Mouse (Mus musculus): Measurements from ENCODE around the gene Rer1.
A peak's percentile ranks its signal among the peaks of the same experiment; 100 is the strongest.

Gene Rer1

GRCm38 (mm10) chr4:155086108-155087024 is at the start of gene Rer1, which contains the start of gene Morn1:
Rer1 (minus strand) TSS chr4:155086382.
Morn1 (plus strand) TSS chr4:155086577.
- DNase-seq (ENCODE audit: low read depth, low spot score) = peak; percentile 100

DNA sequence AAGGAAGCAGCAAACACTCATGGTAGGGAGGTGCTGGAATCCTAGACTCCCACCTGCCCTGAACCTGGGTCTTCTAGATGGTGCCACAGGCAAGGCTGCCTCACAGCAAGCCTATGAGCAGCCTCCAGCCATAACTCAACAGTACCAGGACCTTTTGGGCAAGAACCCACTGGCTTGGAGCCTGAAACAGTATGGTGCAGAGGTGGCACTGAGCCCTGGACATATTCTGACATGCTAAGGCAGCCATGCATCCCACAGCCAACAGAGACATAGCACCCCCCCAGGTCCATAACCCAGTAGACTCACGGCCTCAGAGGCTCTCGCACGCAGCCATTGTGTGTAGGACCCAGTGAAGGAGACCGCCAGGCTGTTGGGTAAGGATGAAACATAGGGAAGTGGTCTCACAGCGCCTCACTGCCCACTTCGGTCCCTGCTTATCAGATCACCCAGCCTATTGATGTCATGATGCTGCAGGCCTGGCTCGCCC is 48.5 kb upstream of the Rer1 start:
- DNase-seq (ENCODE audit: low read depth, low spot score) = no peak

DNA sequence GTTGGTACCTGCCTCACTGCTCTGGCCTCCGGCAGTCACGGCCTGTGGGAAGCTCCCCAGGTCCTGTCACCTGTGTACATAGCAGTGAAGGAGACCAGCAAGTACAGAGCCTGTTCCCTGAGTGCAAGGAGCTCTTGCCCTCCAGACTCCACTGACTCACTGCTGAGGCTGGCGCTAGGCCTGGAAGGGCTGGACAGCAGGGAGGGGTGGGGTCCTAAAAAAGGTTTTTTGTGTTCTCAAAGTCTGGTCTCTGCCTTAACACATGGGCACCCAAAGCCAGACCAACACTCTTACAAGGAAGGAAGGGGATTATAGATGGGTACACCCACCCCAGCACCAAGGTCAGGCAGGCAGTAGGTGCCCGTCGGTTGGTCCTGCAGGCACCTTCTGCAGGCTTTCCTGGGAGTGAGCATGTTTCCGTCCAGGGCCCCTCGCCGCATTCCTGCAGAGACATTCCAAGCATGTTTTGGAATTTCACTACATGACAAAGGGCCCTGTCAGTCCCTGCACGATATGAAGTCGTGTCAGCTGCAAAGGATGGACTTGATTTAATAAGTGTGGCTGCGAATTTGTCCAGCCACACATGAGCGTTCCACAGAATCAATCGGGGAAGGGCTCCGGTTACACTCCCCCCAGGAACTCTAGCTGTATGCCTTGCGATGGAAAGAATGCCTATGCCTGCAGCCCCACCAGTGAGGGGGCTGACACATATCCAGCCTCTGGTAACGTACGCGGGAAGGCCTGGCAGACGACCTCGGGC is 47.7 kb upstream of the Rer1 start:
- peak; percentile 86 for DNase-seq (ENCODE audit: low read depth, low spot score)

GRCm38 (mm10) chr4:155133188-155133587 is 47.0 kb upstream of the Rer1 start:
- DNase-seq (ENCODE audit: low read depth, low spot score) = no peak

DNA sequence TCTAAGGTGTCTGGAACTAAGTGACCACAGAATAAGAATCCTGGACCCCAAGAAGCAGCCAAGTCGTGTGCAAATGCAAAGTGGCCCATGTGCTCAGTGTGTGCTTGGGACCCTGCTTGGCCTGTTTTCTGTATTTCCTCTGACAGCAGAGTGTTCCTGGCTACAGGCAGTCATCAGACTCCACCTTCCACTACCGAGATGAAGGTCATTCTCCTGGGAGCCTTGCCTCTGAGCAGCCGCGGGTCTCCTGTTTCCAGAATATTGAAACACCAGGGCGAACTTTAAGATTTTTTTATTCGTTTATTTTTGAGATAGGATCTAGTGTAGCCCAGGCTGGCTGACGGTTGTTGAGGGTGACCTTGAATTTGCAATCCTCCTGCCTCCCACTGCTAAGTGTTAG is 44.4 kb upstream of the Rer1 start:
- DNase-seq (ENCODE audit: low read depth, low spot score) = no peak

DNA sequence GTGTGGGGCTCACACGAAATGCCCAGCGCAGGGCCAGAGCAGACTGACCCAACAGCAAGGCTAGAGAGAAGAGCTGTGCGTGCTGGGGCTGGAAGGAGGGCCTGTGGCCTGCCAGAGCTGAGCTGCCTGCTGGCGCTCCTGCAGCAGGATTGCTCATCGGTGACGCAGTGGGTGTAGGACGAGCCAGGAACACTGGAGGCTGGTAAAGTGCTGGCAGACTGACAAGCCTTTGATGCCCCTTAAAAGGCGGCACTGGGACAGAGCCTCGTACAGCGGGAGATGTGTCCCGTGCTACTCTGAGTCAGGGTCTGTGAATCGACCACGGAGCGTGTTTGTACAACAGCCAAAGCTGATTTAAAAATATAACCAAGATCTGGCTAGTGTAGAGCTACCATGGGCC is 43.8 kb upstream of the Rer1 start:
- no peak for DNase-seq (ENCODE audit: low read depth, low spot score)

DNA sequence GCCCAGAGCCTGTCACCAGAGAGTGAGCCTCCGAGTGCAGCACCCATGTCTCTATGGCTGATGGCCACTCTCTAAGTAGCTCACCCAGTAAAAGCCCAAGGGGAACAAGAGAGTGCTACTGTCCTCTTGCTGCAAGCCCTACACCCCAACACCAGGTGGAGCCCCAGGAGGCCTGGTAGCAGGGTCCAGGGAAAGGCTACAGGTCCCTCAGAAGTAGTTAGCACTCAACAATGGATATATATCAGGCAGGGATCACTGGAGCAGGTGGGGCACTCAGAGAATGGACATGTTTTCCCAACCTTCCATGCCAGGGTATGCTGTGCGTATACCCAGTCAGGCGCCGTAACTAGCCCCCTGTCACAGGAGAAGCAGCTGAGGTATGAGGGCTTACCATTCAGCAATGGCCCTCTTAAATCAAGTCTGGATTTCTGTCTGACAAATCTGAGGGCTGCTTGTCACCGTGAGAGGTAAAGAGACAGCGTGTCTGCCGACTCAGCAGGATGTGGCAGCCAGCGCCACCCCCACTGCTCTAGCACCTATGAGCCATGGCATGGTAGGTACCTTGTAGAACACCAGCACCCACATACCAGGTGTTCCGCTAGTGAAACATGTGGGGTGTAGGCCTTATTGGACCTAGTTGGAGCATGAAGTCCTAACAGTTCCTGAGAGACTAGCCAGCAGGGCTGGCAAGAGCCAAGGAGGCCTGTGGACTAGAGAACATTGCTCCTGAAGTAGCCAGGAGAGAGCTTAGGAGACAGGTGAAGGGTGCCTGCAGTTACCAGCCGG is 43.1 kb upstream of the Rer1 start:
- DNase-seq (ENCODE audit: low read depth, low spot score) = no peak

GRCm38 (mm10) chr4:155128411-155128810 is 42.2 kb upstream of the Rer1 start:
- DNase-seq (ENCODE audit: low read depth, low spot score) = no peak

DNA sequence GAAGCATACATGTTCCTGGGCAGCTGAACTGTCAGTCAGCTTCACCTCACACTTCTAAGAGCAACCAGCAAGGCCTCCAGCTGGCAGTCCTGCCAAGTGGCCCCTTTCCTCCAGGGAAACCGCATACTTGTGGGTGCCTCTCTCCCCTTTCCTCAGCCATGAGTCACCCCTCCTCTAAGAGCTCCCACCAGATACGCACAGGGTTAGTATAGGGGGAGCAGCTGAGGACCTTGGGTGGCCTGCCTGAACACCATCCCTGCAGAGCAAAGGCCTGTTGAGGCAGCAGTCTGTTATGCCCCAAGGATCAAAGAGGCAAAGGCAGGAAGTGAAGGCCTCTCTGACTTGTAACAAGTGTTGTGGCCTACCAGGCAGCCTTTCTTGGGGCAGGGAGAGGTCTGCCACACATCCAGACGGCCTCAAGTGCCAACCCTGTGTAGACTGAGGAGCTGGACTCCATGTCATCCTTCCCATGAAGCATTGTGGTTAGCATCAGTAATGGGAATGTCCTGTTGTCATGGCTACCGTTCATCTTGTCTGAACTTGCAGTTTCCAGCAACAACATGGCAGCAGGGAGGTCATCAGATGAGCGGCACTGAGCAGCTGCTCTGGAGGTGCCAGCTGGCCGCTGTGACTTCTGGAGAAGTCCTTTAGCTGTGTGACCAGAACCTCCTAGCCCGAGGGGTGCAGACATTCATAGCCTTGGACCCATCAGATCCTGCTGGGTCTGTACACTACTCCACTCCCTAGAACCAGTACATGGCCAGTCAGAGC is 40.6 kb upstream of the Rer1 start:
- no peak for DNase-seq (ENCODE audit: low read depth, low spot score)

DNA sequence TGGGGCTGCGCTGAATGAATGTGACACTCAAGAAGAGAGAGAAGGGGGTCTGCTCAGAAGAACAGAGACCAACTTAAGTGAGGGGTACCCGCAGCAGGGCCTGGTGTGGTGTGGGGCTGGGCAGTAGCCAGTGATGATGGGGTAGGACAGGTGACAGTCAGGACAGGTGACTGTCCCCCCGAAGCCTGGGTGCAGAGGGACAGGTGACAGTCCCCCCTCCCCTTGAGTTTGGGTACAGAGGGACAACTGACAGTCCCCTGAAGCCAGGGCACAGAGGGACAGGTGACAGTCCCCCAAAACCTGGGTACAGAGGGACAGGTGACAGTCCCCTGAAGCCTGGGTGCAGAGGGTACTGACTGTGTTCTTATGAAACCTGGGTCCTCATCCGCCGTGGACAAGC is 40.0 kb upstream of the Rer1 start:
- DNase-seq (ENCODE audit: low read depth, low spot score) = no peak

- no peak for DNase-seq (ENCODE audit: low read depth, low spot score)
Measured at GRCm38 (mm10) chr4:155125310-155125709, 39.1 kb upstream of the Rer1 start.

DNA sequence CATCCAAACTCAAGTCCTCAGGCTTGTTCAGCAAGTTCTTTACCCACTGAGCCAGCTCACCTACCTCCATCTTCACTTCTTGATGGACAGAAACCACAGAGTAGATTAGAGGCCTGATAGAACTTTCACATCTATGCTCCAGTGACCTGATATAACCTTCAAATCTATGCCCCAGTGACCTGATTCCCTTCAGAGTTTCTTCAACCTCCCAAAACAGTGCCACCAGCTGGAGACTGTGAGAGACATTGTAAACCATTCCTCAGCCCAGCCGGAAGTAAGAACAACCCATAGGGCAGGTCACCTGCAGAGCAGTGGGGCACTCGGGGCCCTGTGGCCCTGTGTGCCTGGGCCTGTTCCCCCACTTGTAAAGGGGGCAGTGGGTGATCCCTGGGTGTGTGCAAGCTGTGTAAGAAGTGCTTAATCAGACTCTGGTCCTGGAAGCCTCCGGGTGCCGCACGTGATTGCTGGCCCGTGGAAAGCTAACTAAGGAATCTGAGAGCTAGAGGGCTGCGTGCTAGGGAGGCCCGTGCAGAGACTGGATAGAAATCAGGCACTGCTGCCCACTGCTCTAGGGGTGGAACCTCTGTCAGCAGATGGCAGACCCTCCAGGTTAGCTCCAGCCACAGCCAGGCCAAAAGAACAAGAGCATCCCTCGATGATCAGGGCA is 37.8 kb upstream of the Rer1 start:
- DNase-seq (ENCODE audit: low read depth, low spot score) = no peak

- peak; percentile 78 for DNase-seq (ENCODE audit: low read depth, low spot score)
Measured at GRCm38 (mm10) chr4:155122444-155123040, 36.4 kb upstream of the Rer1 start.

GRCm38 (mm10) chr4:155121915-155122443 is 35.8 kb upstream of the Rer1 start:
- no peak for DNase-seq (ENCODE audit: low read depth, low spot score)

DNA sequence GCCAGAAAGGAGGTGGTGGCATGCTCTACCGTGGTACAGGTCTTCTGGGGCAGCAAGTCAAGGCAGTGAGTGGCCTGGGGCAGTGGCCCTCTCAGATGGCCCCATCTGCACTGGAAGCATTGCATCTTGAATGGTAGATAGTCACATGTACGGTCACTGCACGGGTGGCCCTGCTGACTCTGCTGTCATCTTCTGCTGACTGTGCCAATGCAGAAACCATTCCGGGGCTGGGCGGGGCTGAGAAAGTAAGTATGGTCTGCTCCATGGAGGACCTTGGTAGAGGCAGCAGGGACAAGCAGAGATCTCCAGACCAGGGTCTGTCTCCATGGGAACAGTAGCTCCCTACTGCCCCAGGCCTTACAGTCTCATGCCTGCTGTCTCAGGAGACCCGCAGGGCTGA is 35.0 kb upstream of the Rer1 start:
- no peak for DNase-seq (ENCODE audit: low read depth, low spot score)

- DNase-seq (ENCODE audit: low read depth, low spot score) = no peak
Measured at GRCm38 (mm10) chr4:155120583-155120982, 34.4 kb upstream of the Rer1 start.

GRCm38 (mm10) chr4:155120038-155120437 is 33.9 kb upstream of the Rer1 start:
- no peak for DNase-seq (ENCODE audit: low read depth, low spot score)

DNA sequence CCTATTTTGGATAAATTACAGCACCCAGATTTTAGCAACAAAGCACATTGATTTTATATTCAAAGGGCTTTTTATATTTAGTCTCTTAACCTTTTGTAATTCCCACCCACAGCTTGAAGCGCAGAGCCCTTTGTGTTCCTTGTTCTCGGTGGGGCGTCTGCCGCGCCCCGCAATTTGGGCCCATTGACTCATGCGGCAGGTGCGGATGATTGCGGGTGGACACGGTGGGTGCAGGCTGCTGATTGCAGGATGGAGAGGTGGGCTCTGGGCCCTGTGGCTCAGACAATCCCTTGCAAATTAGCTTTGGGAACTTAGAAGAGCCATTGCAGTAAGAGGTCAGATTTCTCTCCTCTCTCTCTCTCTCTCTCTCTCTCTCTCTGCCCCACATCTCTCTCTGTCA is 32.1 kb upstream of the Rer1 start:
- DNase-seq (ENCODE audit: low read depth, low spot score) = no peak

DNA sequence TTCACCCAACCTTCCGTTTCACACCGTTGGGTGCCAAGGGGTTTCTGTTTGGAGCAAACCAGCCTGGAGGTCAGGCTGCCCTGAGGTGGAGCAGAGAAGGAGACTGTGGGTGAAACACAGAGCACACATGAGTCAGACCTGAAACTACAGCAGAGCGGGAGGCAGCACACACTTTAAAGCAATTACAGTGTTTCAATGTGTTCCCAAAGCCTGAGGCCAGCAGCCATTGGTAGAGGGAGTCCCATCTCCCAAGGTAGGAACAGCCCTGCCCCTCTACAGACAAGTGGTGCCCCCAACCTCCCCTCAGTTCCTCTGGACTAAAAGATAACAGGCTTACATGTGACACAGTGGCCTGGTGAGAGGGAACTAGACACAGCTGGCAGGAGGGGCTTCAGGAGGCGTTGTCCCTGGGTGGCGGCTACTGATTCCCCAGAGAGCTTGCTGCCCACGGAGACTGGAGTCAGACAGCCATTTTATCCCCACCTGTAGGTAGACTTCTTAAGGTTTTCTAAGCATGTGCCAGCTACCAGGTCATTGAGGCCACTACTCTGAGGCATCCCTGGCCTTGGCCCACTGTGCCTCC is 31.3 kb upstream of the Rer1 start:
- DNase-seq (ENCODE audit: low read depth, low spot score) = no peak

Measured in forelimb bud, embryonic 11.5 days (tissue).